Mouse (Mus musculus): ENCODE results near the gene Prim2. TPM values are rescaled to one million over a fixed set of nuclear protein-coding genes. Genes with fewer than 3 reads are reported as not detected.
A peak's percentile ranks its signal among the peaks of the same experiment; 100 is the strongest.

Gene Prim2
- 15.7 and 21.0 TPM in 2 replicates for polyA plus RNA-seq (2015; fragmentation: Nextera tagmentation; extraction: Ambion mirVana)

DNA sequence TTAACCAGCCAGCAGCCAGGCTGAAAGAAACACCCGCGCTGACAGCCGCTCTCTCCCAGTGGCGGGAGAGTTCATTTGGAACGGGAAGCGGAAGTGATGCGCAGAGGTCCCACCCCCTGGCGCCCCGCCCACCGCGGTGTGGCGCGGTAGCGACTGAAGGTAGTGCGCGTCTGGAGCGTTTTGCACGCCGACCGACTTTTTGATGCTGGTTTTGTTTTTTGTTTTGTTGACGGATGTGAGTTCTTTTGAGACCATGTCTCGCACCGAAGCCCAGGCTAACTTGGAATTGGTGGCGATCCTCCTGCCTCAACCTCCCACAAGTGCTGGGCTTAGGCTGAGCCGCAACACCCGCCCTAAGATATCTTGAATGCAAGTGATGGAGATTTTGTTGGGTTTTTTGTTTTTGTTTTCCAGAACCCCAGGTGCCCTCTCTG, at the start of gene Prim2:
Gene Prim2 (minus strand): TSS at position 88 of the 434 bp plus-strand sequence.
- Histone ChIP-seq H3K4me3 (peak within 1 kb of the TSS; percentile 90), H3K4me1 (replicated peaks) (peaks cover 14% of the 10 kb centered on the region)

GRCm38 (mm10) chr1:33717636-33718035, 48.0 kb upstream of the Prim2 start:
- 0 out of 2 replicates have a peak, but pooled peaks cover 7% of the 10 kb centered on the region for H3K36me3 ChIP-seq
- ATAC-seq (replicated peaks; ENCODE audit: insufficient number of reproducible peaks, insufficient read depth, low FRiP score, low read depth): no peak
- H3K9ac ChIP-seq: no peak overlapping the region
- no peaks in the 10 kb centered on the region for H3K27me3 ChIP-seq
- no peaks in the 10 kb centered on the region for H3K9me3 ChIP-seq (replicated peaks)
- no peak overlapping the region for H3K4me3 ChIP-seq
- H3K4me2 ChIP-seq: no peak overlapping the region
- H3K4me1 ChIP-seq (replicated peaks): peaks cover 4% of the 10 kb centered on the region
- WGBS: 85% methylated on average over 1 of the region's 1 CpGs
- H3K27ac ChIP-seq: no peak overlapping the region

More for the DNA sequence above, at the start of gene Prim2:
- Histone ChIP-seq H3K27ac (peak within 1 kb of the TSS; percentile 74), H3K9me3 (replicated peaks) (no peaks in the 10 kb centered on the region), H3K36me3 (peaks cover 6% of the 10 kb centered on the region; the same call in 1 of the 2 replicates), H3K9ac (peak within 1 kb of the TSS; percentile 78), H3K27me3 (no peaks in the 10 kb centered on the region), H3K4me2 (peak within 1 kb of the TSS; percentile 89)
- peak; percentile 85 for ATAC-seq (replicated peaks; ENCODE audit: insufficient number of reproducible peaks, insufficient read depth, low FRiP score, low read depth)
- WGBS: under 1% methylated on average over 26 of the region's 26 CpGs

GRCm38 (mm10) chr1:33714796-33715195, 45.2 kb upstream of the Prim2 start:
- no peaks in the 10 kb centered on the region for H3K4me1 ChIP-seq (replicated peaks)
- H3K9ac ChIP-seq: no peak overlapping the region
- H3K4me3 ChIP-seq: no peak overlapping the region
- H3K9me3 ChIP-seq (replicated peaks): no peaks in the 10 kb centered on the region
- H3K27me3 ChIP-seq: no peaks in the 10 kb centered on the region
- no peak overlapping the region for H3K27ac ChIP-seq
- no peak for ATAC-seq (replicated peaks; ENCODE audit: insufficient number of reproducible peaks, insufficient read depth, low FRiP score, low read depth)
- no peaks in the 10 kb centered on the region for H3K36me3 ChIP-seq
- 6% methylated on average over 10 of the region's 10 CpGs for WGBS
- peak overlapping the region; percentile 33; the same call in 1 of the 2 replicates for H3K4me2 ChIP-seq

DNA sequence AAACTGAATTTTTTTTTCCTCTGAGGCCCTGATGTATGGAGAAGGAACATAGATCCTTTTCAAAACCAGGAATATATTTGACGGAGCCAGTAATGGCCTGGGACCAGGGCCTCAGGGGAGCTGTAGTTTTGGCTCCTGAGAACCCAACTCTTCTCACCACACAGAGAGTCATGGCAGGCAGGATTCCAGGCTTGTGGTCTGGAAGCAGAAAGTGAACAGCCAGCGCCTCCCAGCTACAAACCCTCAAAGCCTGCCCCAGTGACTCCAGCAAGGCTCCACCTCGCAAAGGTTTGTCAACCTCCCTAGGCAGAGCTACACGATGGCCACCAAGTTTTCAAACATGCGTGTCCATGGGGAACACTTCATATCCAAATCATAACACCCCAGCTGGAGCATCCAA, 42.4 kb upstream of the Prim2 start:
- Histone ChIP-seq H3K4me3 (no peak overlapping the region), H3K4me1 (replicated peaks) (no peaks in the 10 kb centered on the region), H3K4me2 (no peak overlapping the region), H3K27me3 (no peaks in the 10 kb centered on the region), H3K9me3 (replicated peaks) (no peaks in the 10 kb centered on the region), H3K36me3 (no peaks in the 10 kb centered on the region), H3K9ac (no peak overlapping the region), H3K27ac (no peak overlapping the region)
- ATAC-seq (replicated peaks; ENCODE audit: insufficient number of reproducible peaks, insufficient read depth, low FRiP score, low read depth): no peak
- WGBS: 82% methylated on average over 5 of the region's 5 CpGs

GRCm38 (mm10) chr1:33709615-33710014, 40.0 kb upstream of the Prim2 start:
- Histone ChIP-seq H3K4me1 (replicated peaks) (no peaks in the 10 kb centered on the region), H3K27ac (no peak overlapping the region), H3K9me3 (replicated peaks) (no peaks in the 10 kb centered on the region), H3K4me2 (no peak overlapping the region), H3K36me3 (no peaks in the 10 kb centered on the region), H3K4me3 (no peak overlapping the region), H3K27me3 (no peaks in the 10 kb centered on the region), H3K9ac (no peak overlapping the region)
- no peak for ATAC-seq (replicated peaks; ENCODE audit: insufficient number of reproducible peaks, insufficient read depth, low FRiP score, low read depth)
- WGBS: 40% methylated on average over 2 of the region's 2 CpGs

GRCm38 (mm10) chr1:33701244-33701643, 31.6 kb upstream of the Prim2 start:
- no peak for ATAC-seq (replicated peaks; ENCODE audit: insufficient number of reproducible peaks, insufficient read depth, low FRiP score, low read depth)
- Histone ChIP-seq H3K36me3 (no peaks in the 10 kb centered on the region), H3K4me2 (no peak overlapping the region), H3K27me3 (no peaks in the 10 kb centered on the region), H3K9ac (no peak overlapping the region), H3K9me3 (replicated peaks) (no peaks in the 10 kb centered on the region), H3K4me1 (replicated peaks) (no peaks in the 10 kb centered on the region), H3K27ac (no peak overlapping the region), H3K4me3 (no peak overlapping the region)
- 80% methylated on average over 3 of the region's 3 CpGs for WGBS

- no peak overlapping the region for H3K4me2 ChIP-seq
- H3K4me1 ChIP-seq (replicated peaks): no peaks in the 10 kb centered on the region
- H3K4me3 ChIP-seq: no peak overlapping the region
- 82% methylated on average over 2 of the region's 2 CpGs for WGBS
- no peak for ATAC-seq (replicated peaks; ENCODE audit: insufficient number of reproducible peaks, insufficient read depth, low FRiP score, low read depth)
- H3K27me3 ChIP-seq: no peaks in the 10 kb centered on the region
- no peak overlapping the region for H3K9ac ChIP-seq
- no peak overlapping the region for H3K27ac ChIP-seq
- no peaks in the 10 kb centered on the region for H3K36me3 ChIP-seq
- H3K9me3 ChIP-seq (replicated peaks): no peaks in the 10 kb centered on the region
Observed at GRCm38 (mm10) chr1:33696016-33696415, 26.4 kb upstream of the Prim2 start.

DNA sequence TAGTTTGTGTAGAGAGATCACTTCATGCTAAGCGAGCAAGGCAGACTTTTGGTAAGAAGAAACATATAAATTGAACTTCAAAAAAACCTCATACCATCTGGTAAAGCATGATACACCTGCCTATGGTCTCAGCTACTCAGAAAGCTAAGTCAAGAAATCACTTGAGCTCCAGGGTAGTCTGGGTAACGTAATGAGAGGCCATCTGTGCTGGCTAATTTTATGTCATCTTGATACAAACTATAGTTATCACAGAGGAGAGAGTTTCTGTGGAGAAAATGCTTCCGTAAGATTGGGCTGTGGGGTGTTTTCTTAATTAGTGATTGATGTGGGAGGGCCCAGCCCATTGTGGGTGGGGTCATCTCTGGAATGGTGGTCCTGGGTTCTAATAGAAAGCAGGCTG, 24.3 kb upstream of the Prim2 start:
- Histone ChIP-seq H3K4me2 (no peak overlapping the region), H3K27ac (no peak overlapping the region), H3K9me3 (replicated peaks) (no peaks in the 10 kb centered on the region), H3K9ac (no peak overlapping the region), H3K4me1 (replicated peaks) (no peaks in the 10 kb centered on the region), H3K4me3 (no peak overlapping the region), H3K27me3 (no peaks in the 10 kb centered on the region), H3K36me3 (no peaks in the 10 kb centered on the region)
- no peak for ATAC-seq (replicated peaks; ENCODE audit: insufficient number of reproducible peaks, insufficient read depth, low FRiP score, low read depth)
- 75% methylated on average over 3 of the region's 3 CpGs for WGBS

- no peak overlapping the region for H3K4me3 ChIP-seq
- H3K9ac ChIP-seq: no peak overlapping the region
- H3K36me3 ChIP-seq: no peaks in the 10 kb centered on the region
- 42% methylated on average over 4 of the region's 4 CpGs for WGBS
- no peaks in the 10 kb centered on the region for H3K27me3 ChIP-seq
- ATAC-seq (replicated peaks; ENCODE audit: insufficient number of reproducible peaks, insufficient read depth, low FRiP score, low read depth): no peak
- H3K27ac ChIP-seq: no peak overlapping the region
- H3K4me2 ChIP-seq: no peak overlapping the region
- no peaks in the 10 kb centered on the region for H3K9me3 ChIP-seq (replicated peaks)
- no peaks in the 10 kb centered on the region for H3K4me1 ChIP-seq (replicated peaks)
Observed at GRCm38 (mm10) chr1:33690087-33690448, 20.5 kb upstream of the Prim2 start.

DNA sequence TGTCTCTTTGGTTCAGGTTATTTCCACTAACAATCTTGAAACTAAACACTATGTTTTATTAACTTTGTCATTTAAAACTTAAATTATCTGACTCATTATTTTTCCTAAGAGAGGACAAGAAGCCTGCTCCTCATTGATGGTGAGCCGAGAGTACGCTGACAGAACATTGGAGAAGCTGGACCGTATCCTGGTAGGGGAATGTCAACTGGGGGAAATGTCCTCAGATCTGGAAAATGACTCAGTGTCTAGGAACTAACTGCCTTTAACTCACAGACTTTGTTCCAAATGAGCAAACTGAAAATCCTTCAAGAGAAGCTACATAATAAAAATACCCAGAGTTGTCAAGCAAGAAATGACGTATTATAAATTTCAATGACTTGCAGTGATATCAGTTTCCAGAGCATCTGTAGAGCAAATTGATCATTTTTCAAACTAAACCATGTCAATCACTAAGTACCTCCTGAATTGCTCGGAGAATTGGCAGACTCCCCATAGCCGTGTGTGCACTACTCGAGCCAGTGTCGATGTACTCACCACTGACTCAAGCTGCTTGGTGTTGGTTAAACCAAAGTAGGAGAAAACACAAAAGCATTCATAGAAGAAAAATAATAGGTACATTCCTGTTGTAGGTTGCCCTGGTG, 20.0 kb upstream of the Prim2 start:
- H3K9ac ChIP-seq: no peak overlapping the region
- H3K4me1 ChIP-seq (replicated peaks): no peaks in the 10 kb centered on the region
- H3K27ac ChIP-seq: no peak overlapping the region
- no peaks in the 10 kb centered on the region for H3K9me3 ChIP-seq (replicated peaks)
- WGBS: 73% methylated on average over 8 of the region's 8 CpGs
- H3K4me2 ChIP-seq: no peak overlapping the region
- H3K27me3 ChIP-seq: no peaks in the 10 kb centered on the region
- ATAC-seq (replicated peaks; ENCODE audit: insufficient number of reproducible peaks, insufficient read depth, low FRiP score, low read depth): no peak
- H3K4me3 ChIP-seq: no peak overlapping the region
- H3K36me3 ChIP-seq: no peaks in the 10 kb centered on the region

GRCm38 (mm10) chr1:33688810-33689209, 19.2 kb upstream of the Prim2 start:
- Histone ChIP-seq H3K27me3 (no peaks in the 10 kb centered on the region), H3K9me3 (replicated peaks) (no peaks in the 10 kb centered on the region), H3K36me3 (no peaks in the 10 kb centered on the region), H3K27ac (no peak overlapping the region), H3K4me1 (replicated peaks) (no peaks in the 10 kb centered on the region), H3K9ac (no peak overlapping the region), H3K4me3 (no peak overlapping the region), H3K4me2 (no peak overlapping the region)
- ATAC-seq (replicated peaks; ENCODE audit: insufficient number of reproducible peaks, insufficient read depth, low FRiP score, low read depth): no peak
- 55% methylated on average over 2 of the region's 2 CpGs for WGBS

GRCm38 (mm10) chr1:33684459-33684858, 14.9 kb upstream of the Prim2 start:
- Histone ChIP-seq H3K36me3 (no peaks in the 10 kb centered on the region), H3K27me3 (no peaks in the 10 kb centered on the region), H3K4me2 (no peak overlapping the region), H3K9me3 (replicated peaks) (no peaks in the 10 kb centered on the region), H3K4me1 (replicated peaks) (no peaks in the 10 kb centered on the region), H3K9ac (no peak overlapping the region), H3K27ac (no peak overlapping the region), H3K4me3 (no peak overlapping the region)
- WGBS: 54% methylated on average over 8 of the region's 8 CpGs
- ATAC-seq (replicated peaks; ENCODE audit: insufficient number of reproducible peaks, insufficient read depth, low FRiP score, low read depth): no peak
